Mouse (Mus musculus): ENCODE data around the gene Txlnb.
"Not testable (repeated sequence)": the region's sequence is repeated elsewhere in the genome, so short reads cannot be mapped to it uniquely, and the experiment has no call there.

The Txlnb gene

DNA sequence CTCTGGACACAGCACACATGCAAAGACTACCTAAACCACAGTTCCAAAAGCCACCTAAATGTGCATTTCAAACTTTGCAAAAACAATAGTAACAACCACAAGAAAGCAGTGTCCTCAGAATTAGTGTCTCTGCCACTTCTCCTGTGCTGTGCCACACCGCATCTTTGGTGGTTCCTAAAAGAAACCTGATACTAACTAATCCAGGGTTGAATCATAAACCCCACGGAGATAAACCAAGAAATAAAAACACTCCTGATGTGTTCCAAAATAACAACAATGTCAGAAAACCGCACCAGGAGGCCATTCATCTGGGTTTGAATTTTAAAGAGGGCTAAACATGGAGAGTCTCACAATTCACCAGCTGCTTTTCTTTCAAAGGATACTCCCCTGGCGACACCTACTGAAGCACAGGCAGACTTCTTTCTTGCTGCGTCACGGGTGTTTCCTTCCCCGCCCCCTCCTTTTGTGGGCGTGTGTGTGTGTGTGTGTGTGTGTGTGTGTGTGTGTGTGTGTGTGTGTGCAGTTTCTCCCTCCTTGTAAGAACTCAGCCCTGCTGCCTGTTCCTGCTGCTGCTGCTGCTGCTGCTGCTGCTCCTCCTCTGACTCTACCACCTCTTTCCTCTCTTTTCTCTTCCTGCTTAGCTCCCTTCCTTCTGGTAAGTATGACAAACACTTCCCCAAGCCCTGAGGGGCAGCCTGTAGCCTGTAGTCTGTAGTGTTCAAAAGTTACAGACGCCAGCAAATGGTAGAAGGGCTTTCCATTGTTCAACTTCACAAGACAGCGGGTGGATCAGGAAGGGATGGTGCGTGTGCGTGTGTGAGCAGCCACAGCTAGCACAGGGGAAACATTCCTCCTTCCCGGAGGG lies at the start of gene Txlnb:
Gene Txlnb, plus strand, starts transcription at position 460 of the 865 bp plus-strand sequence.
- DNase-seq (ENCODE audit: low spot score) = no peak

DNA sequence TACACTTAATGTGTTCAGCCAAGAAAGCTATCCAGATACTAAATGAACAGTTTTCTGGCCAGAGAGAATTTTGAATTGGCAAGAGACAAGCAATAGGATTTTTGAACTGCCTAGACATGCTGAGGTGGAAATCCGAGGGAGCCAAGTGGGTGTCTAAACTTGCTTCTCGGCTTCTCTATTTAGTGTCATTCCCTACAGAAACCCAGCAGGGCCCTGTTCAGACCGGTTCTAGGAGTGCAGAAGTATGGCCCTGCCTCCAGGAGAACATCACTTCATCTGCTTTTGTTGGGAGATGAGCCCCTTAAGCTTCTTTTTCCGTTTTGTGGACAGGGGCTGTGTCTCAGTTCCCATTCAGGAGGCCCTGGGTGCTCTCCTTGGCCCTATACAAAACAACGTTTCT lies 43.5 kb upstream of the Txlnb start:
- DNase-seq (ENCODE audit: low spot score) = no peak

DNA sequence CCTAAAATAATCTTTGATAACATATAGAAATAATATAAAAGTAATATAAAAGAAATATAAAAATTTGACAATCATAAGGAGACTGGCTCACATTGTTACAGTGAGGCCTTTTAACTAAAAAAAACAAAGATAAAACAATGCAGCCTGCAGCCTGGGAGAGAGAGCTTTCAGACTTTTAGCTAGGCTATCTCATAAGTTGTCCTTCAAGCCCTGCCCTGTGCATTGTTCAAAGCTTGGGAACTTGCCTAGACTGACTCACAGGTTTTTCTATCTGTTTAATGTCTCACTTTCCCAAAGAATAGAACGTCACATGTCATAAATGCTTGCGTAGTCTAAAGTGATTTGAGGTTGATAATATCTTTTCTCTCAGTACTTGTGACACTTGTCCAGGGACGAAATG lies 36.3 kb upstream of the Txlnb start:
- DNase-seq (ENCODE audit: low spot score) = no peak

DNA sequence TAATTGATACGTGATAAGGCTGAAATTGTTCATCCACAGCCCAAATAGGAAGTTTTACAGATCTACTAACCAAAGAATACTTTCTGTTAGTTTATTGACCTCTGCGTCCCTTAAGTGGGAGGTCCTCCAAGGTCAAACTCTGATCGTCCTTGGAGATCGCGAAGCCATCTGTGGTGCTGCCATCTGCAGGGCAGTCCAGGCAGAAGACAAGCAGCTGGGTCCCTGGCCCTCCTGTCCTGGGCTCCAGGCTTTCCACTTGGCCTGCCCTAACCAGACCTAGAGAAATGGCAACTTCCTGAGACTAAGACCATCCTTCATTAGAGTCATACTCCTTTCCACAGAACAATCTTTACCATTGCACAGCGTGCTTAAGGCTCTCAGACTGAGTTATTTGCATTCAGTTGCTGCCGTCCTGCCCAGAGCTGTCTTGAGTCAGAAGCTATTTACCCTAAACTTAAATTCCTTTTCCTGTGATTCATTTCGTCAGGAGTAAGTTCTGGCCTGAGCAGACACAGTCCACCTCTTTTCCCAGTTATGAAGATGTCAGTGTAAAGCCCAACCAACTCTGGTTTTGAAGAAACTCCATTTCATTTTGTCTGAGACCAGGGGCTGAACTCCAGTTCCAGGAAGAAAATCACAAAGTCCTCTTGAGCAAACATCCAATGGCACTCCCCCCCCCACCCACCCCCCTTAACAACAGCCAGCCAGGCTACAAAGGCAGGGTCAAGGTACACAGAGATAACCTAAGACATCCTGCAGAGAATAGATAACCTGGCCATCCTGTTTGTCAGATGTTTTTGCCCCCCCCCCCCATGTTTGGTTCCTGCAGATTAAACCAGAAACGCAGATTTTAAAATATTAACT lies 35.0 kb upstream of the Txlnb start:
- no peak for DNase-seq (ENCODE audit: low spot score)

DNA sequence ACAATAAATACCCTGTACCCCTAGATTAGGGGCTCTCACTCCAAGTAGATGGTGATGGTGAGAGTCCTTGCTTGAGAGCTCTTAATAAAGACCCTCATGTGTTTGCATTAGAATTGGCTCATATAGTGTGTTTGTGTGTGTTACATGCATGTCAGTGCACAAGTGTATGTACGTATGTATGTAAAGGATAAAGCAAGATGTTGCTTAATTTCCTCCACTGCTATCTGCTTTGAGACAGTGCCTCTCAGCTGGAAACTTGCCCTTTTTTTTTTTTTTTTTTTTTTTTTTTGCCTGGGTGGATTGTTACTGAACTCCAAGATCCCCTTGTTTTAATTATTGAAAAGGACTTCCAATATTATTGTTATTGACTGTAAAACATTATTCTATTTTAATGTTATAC lies 34.4 kb upstream of the Txlnb start:
- DNase-seq (ENCODE audit: low spot score) = no peak

DNA sequence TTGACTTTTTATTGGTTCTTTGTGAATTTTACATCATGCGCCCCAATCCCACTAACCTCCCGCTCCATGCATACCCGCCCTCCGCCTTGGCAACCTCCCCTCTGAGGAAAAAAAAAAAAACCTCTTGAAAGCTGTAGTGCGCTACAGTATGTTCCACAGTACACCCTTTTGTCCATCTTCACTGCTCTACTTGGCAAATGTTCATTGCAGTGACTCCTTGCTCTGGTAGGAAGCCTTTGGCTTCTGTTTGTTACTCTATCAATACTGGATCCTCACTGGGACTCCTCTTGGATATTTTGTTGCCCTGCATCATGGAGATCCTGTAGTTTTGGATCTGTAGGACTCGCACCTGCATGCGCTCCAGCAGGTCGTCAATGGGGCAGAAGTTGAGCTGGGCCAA lies 33.1 kb upstream of the Txlnb start:
- DNase-seq (ENCODE audit: low spot score) = no peak

DNA sequence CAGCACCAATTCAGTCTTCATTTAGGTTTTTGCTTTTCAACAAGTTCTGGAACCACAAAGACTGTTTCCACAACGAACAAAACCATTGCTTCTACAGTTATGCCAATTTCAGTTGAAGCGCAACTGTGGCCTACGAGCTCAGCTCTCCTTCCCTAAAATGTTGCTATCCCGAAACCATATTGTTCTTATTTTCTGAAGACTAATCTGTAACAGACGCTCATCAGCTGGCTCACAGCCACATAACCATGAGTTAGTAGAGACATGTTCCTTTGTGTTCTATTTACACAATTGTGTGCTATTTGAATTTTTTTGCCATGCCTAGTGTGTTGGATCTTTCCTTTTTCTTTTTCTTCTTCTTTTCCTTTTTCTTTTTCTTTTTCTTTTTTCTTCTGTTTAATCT lies 26.2 kb upstream of the Txlnb start:
- peak; percentile 12 for DNase-seq (ENCODE audit: low spot score)

DNA sequence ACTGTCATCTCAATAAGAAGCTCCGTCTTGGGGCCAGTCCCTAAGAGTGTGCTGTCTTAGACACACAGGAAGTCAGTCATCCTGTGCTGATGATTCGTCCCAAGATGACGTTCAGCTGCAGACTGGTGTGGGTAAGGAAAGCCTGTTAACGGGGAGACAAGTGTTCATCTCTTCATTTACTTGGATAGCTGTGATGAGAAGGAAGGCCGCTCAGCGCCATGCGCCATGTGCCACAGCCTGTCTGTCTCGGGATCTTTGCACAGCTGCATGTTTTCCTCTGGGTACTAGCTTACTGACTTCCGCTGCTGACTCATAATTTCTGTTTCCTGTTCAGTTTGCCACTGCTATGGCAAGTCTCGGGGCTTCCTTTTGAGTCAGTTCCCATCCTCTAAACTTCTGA lies 23.7 kb upstream of the Txlnb start:
- DNase-seq (ENCODE audit: low spot score) = no peak

DNA sequence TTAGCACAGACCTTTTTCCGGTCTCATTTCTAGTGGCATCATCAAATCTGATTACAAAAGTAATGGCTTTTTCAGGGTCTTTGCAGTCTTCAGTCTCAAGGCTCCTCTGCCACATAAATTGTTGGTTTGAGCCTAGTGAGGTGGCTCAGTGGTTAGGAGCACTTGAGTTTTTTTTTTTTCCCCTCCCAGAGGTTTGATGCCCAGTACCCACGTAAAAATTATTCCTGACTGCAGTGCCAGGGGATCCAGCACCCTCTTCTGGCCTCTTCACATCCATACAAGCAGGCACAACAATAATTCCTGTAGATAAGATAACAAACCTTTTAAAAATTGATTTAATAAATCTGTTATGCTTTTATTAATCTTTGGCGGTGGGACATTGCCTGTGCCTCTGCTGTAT lies 21.7 kb upstream of the Txlnb start:
- DNase-seq (ENCODE audit: low spot score) = no peak

DNA sequence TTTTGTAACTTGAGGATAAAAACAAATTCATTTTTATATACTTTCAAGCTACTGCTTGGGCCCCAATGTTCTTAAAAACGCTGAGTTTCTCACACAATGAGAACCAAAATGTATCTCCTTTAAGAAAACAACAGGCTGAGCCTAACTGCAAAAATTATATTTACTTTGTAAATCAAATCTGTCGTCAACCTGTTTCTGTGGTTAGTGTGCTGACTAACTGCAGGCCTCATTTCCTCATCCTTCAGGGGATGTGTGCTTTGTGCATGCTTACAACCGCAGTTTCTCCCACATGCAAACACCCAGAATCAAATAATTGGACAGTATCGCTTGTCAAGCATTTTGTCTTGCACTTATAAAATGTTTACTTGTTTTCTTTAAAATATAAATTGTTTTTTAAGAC lies 20.9 kb upstream of the Txlnb start:
- no peak for DNase-seq (ENCODE audit: low spot score)

DNA sequence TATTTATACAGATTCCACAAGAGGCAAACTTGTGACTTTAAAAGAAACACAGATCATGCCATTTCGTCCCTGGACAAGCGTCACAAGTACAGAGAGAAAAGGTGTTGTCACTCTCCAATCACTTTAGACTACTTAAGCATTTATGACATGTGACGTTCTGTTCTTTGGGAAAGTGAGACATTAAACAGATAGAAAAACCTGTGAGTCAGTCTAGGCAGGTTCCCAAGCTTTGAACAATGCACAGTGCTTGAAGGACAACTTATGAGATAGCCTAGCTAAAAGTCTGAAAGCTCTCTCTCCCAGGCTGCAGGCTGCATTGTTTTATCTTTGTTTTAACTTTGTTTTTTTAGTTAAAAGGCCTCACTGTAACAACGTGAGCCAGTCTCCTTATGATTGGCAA lies 19.3 kb upstream of the Txlnb start:
- not testable (repeated sequence) for DNase-seq (ENCODE audit: low spot score)

DNA sequence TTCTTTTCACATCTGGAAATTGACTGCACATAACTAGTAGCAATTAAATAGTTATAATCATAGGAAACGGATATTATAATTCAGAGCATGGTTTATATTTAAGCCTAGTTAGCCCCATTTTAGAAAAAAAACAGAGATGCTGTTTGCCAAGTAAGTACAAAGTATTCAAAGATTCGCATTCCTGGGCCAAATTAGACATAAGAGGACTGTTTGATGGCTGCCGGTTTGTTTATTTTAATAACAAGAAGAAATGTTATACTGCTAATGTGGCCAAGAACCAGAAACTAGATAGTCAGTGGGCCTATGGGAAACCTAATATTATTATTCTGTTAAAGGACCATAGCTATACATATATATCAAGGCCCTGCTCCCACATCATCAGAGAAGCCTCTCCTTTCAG lies 9.3 kb upstream of the Txlnb start:
- no peak for DNase-seq (ENCODE audit: low spot score)

DNA sequence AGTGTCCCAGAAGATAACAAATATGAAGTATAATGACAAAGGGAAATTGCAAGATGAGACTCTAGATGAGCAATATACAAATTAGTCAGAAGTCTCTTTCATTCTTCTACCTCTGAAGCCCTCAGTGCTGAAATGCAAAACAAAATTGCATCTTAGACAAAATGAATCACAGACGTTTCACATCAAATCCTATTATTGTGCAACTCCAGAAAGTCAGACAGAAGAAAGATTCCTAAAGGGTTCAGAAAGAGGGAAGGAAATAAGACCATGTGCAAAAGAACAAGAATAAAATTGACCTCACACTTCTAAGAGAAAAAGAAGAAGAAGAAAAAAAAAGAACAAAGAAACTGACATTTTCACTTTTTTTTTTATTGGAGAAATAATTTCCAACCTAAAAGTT lies 8.1 kb upstream of the Txlnb start:
- no peak for DNase-seq (ENCODE audit: low spot score)

DNA sequence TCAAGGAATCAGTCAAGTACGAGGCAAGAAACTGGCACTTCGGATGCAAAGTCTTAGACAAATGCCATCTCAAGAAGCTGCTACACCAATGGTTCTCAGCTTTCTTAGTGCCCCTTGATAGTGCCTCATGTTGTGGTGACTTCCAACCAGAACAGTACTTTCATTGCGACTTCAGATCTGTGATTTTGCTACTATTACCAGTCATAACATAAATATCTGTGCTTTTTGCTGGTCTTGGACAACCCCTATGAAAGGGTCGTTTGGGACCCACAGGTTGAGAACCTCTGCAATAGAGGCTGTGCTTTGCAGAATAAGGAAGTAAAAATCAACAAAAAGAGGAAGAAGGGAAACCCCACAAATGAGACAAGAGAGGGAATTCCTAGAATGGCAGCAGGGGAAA lies 7.7 kb upstream of the Txlnb start:
- DNase-seq (ENCODE audit: low spot score) = no peak

DNA sequence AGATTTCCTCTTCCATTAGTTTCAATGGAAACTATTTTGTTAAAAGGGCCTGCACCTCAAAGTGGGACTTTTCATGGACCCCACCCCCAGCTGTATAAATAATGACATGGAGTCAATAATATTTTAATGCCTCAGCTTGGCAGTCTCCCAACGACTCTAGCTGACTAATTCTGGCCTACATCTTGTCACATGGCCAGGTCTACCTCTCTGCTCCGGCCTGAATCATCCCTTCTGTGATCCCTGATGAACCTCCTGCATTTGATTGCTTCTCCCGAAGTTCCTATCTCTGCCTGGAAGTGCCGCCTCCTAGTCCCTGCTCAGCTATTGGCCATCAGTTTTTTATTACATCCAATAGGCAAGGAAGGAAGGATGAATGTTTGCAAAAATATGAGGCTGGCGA lies 2.1 kb upstream of the Txlnb start:
- no peak for DNase-seq (ENCODE audit: low spot score)

DNA sequence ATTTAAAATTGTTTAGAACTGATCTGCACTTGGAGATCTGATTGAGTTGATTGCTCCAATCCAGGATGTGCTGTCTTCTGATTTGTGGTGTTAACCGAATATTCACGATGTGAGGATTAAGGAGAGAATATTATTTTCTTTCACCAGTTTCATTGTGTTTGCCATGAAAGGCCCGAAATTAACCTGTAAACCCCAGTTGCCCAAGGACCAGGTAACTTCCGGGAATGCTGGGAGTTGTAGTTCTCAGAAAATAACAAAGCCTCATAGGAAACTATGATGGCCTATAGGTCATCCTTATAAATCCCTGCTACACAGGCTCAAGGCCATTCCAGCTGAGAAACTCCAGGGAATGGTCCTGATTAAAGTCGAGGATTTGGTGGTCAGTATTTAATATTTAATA lies 1.6 kb upstream of the Txlnb start:
- no peak for DNase-seq (ENCODE audit: low spot score)

DNA sequence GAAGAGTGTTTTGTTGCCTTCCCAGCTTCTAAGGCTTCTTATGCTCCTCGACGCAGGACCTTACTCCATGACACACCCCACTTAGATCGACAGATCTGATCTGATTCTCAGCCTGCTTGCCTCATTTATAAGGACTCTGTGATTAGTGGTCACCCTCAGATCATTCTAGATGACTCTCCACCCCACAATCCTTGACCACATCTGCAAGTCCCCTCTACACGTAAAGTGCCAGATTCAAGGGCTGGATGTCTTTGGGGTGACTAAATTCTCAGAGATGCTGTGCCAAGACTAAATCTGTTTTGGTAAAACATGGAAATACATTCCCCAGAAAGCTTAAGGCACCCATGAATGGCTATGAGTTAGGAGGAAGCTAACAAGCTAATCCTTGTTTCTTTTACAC lies 799 bp upstream of the Txlnb start:
- DNase-seq (ENCODE audit: low spot score) = no peak

DNA sequence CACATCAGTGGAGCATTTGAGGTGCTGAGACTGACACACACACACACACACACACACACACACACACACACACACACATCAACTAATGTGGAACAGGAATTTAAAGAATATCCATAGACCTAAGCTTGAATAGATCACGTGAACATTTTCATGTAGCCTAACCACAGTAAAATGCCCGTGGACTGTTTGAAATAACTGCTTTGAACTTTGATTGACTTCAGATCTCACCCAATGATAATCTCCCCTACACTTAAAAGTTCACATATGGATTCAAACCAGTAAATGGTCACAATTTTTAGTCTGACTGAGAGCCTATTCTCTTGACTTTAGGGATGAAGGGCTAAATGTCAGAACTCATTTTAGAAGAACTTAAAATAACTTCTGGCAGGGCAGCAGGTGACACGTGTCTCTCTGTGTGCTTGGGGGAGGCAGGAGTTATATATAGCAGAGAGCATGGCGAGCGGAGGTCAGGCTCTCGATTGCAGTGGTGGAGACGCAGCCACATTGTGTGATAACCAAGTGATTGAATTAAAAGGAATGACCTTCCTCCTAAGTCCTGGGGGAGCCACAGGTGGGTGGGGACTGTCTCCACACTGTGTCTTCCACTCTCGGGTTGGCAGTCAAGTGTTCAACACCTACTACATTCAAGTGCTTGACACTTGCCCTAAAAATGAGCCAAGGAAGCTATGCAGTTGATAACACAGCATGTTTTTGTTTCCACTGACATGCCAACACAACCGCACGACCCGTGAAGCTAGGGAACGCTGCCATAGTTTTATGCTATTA lies 1.0 kb downstream of the Txlnb start:
- no peak for DNase-seq (ENCODE audit: low spot score)

DNA sequence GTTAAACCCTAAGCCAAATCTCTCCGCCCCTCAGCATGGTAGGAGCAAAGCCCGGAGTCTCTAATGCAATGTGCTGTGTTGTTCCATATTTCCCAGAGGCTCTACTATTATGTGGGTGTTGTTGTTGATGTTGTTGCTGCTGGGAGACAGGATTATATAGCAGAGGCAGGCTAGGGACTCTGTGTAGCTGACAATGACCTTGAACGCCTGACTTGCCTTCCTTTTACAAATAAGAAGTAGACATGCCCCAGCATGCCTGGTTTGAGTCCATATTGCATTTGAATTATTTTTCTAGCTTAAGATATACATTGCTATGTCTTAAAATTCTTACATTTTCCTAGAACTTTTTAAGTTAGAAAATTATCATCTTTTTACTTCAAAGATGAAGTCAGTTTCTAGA lies 1.7 kb downstream of the Txlnb start:
- no peak for DNase-seq (ENCODE audit: low spot score)

DNA sequence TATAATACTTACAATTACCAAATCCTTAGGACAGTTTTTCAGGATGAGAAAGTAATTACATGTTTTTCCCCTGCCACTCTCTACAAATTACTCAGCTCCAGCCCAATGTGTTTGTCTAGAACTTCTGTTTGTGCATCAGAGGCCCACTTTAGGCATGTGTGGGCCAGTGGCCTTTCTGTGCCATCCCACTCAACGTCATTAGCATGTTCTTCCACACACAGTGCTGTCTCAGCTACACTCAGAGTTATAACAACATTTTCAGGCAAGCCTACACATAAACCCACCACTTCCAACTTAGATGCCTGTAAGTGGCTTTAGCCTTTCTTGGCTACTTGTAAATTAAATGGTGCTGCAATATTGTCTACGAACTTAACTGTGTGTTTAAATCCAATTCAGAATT lies 5.8 kb downstream of the Txlnb start:
- DNase-seq (ENCODE audit: low spot score) = no peak

DNA sequence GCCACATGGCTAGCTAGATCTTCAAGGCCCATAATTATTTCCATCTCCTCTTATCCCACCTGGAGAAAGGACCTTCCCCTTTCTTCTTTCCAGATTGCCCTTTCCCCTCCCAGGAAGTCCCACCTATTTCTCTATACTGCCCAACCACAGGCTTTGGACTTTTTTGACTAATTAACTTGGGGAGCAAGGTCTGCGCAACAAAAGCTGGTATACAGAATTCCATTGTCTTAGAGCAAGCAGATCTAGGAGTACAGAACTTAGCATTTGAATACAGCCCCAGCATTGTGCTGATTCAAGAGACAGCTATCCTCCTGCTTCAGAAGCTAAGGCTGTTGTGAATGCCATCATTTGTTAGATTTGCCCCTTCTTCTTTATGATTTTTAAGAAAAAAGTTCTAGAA lies 12.5 kb downstream of the Txlnb start:
- DNase-seq (ENCODE audit: low spot score) = no peak

DNA sequence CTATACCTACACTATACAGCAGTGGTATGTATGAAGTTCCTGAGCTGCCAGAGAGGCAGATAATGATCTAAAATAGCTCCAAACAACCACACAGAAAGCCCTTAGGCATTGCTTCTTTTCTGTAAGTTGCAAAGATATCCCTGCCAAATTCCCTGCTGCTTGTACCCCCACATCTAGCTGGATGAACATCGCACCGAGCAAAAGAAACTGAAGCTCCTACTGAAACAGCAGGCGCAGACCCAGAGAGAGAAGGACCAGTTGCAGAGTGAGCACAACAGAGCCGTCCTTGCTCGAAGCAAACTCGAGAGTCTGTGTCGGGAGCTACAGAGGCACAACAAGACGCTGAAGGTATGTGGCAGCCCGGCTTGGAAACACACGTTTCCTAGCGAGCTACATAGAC lies 19.0 kb downstream of the Txlnb start:
- DNase-seq (ENCODE audit: low spot score) = no peak

DNA sequence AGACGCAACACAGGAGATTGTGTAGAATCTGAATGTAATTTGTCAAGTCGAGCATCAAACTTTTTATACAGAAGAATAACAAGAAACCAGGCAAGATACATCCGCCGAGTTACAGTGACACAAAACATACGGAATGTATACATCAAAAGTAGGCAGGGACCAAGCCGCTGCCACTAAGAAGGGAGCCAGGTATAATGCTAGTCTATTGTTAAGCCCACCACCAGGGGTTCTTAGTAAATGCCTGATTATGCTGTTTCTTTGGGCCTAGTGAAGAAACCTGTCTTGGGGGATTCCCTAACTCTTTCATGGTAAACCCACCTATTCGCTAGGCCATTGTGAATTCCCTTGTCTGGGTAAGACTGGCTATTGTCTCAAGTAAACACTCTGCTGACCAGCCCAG lies 24.4 kb downstream of the Txlnb start:
- DNase-seq (ENCODE audit: low spot score) = not testable (repeated sequence)
